Mouse (Mus musculus) heart, postnatal 0 days (tissue): ENCODE data around the gene Dlk1.

Source experiments
- CTCF ChIP-seq: IDR thresholded peaks from 2 replicates; pipeline ENCODE4 v1.5.1; 2016; ENCODE audit warnings: antibody characterized with exemption, control low read depth, low read depth
- EP300 ChIP-seq: IDR thresholded peaks from 2 replicates; pipeline ENCODE4 v1.6.1; 2016; ENCODE audit warnings: antibody characterized with exemption, low read depth

- TF ChIP-seq EP300 (no peak), CTCF (peak; percentile 58)
These were observed 16.2 kb upstream of the Dlk1 start for GRCm38 (mm10) chr12:109436367-109436807.
